Mouse (Mus musculus): ENCODE measurements around the gene Afp.

Afp gene

GRCm38 (mm10) chr5:90490518-90490917, at the start of gene Afp:
Gene Afp (plus strand): TSS chr5:90490737.
- no peak for DNase-seq (ENCODE audit: low spot score)

- no peak for DNase-seq (ENCODE audit: low spot score)
Measured at GRCm38 (mm10) chr5:90447577-90447976, 43.0 kb upstream of the Afp start.

GRCm38 (mm10) chr5:90449961-90450360, 40.6 kb upstream of the Afp start:
- DNase-seq (ENCODE audit: low spot score) = no peak

GRCm38 (mm10) chr5:90452711-90453110, 37.8 kb upstream of the Afp start:
- DNase-seq (ENCODE audit: low spot score) = no peak

GRCm38 (mm10) chr5:90457241-90457640, 33.3 kb upstream of the Afp start:
- DNase-seq (ENCODE audit: low spot score) = no peak

- no peak for DNase-seq (ENCODE audit: low spot score)
Measured at GRCm38 (mm10) chr5:90458727-90459126, 31.8 kb upstream of the Afp start.

- DNase-seq (ENCODE audit: low spot score) = no peak
Measured at GRCm38 (mm10) chr5:90460619-90461018, 29.9 kb upstream of the Afp start, which contains the start of gene Alb. Gene Alb (plus strand): TSS chr5:90460897.

GRCm38 (mm10) chr5:90466806-90467205, 23.7 kb upstream of the Afp start:
- DNase-seq (ENCODE audit: low spot score) = no peak

GRCm38 (mm10) chr5:90467245-90467644, 23.3 kb upstream of the Afp start:
- no peak for DNase-seq (ENCODE audit: low spot score)

GRCm38 (mm10) chr5:90470836-90471235, 19.7 kb upstream of the Afp start:
- no peak for DNase-seq (ENCODE audit: low spot score)

GRCm38 (mm10) chr5:90473902-90474301, 16.6 kb upstream of the Afp start:
- DNase-seq (ENCODE audit: low spot score) = no peak

GRCm38 (mm10) chr5:90474369-90474768, 16.2 kb upstream of the Afp start:
- no peak for DNase-seq (ENCODE audit: low spot score)

GRCm38 (mm10) chr5:90476741-90477140, 13.8 kb upstream of the Afp start:
- DNase-seq (ENCODE audit: low spot score) = no peak

GRCm38 (mm10) chr5:90477308-90478140, 13.0 kb upstream of the Afp start:
- no peak for DNase-seq (ENCODE audit: low spot score)

GRCm38 (mm10) chr5:90478886-90479285, 11.7 kb upstream of the Afp start:
- DNase-seq (ENCODE audit: low spot score) = no peak

GRCm38 (mm10) chr5:90485597-90485996, 4.9 kb upstream of the Afp start:
- no peak for DNase-seq (ENCODE audit: low spot score)

- DNase-seq (ENCODE audit: low spot score) = no peak
Measured at GRCm38 (mm10) chr5:90488323-90488722, 2.2 kb upstream of the Afp start.

- no peak for DNase-seq (ENCODE audit: low spot score)
Measured at GRCm38 (mm10) chr5:90492440-90492839, 1.9 kb downstream of the Afp start.

GRCm38 (mm10) chr5:90494308-90494707, 3.8 kb downstream of the Afp start:
- DNase-seq (ENCODE audit: low spot score) = no peak

- DNase-seq (ENCODE audit: low spot score) = no peak
Measured at GRCm38 (mm10) chr5:90499509-90499908, 9.0 kb downstream of the Afp start.

- peak; percentile 19 for DNase-seq (ENCODE audit: low spot score)
Measured at GRCm38 (mm10) chr5:90500714-90501113, 10.2 kb downstream of the Afp start.

- no peak for DNase-seq (ENCODE audit: low spot score)
Measured at GRCm38 (mm10) chr5:90501752-90502151, 11.2 kb downstream of the Afp start.

- DNase-seq (ENCODE audit: low spot score) = no peak
Measured at GRCm38 (mm10) chr5:90504742-90505141, 14.2 kb downstream of the Afp start.

GRCm38 (mm10) chr5:90506507-90506906, 16.0 kb downstream of the Afp start:
- DNase-seq (ENCODE audit: low spot score) = no peak
